Mouse (Mus musculus) ES-Bruce4 (cell line): ENCODE data around the gene Inafm1.

Experiments used
- CTCF ChIP-seq: IDR thresholded peaks from one replicate; pipeline ENCODE4 v1.8.1; 2011; ENCODE audit warnings: low read depth, low read length
- POLR2A ChIP-seq: IDR thresholded peaks from one replicate; pipeline ENCODE4 v1.8.1; 2011; ENCODE audit warnings: low read length; ENCODE audit not compliant: insufficient read depth

DNA sequence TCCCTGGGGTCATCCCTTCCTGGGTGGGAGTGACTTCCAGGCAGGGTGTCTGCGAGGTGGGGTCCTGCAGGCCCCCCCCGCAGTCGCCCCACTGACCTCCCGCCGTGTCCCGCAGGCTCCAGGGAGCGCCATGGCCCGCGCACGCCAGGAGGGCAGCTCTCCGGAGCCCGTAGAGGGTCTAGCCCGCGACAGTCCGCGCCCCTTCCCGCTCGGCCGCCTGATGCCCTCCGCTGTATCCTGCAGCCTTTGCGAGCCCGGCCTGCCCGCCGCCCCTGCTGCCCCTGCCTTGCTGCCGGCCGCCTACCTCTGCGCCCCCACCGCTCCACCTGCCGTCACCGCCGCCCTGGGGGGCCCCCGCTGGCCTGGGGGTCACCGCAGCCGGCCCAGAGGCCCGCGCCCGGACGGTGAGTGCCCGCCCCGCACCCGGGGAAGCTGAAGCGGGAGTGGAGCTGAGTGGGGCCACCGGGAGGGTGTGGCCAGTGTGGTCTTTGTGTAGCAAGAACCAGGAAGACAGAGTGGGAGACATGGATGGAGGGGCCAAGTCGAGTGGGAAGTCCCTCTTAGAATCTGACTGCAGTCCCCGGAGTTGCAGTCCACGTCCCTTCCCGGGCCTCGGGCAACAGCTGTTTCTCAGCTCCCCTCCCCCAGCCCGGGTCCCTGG, 38.7 kb upstream of the Inafm1 start:
- TF ChIP-seq CTCF (no peak), POLR2A (no peak)
